In genomic region chr6:83427512-83427911, GRCm38 (mm10) we compare ENCODE assay signal across 9 mouse cellular contexts. TPM values are rescaled to one million over a fixed set of nuclear protein-coding genes. Genes with fewer than 3 reads are reported as not detected.
DNase-seq lines count a peak whose midpoint lies in the region; ATAC-seq and TF ChIP-seq lines count a peak whose summit lies in the region.
"Had no signal": no experiment of that assay in that cellular context is flagged by ENCODE, and none has a peak within 500 bp of the region (broad histone marks: within the 10 kb centered on the region; RNA-seq: fewer than 3 reads in every experiment).

No protein-coding gene starts in this region.

- H3K9me3 ChIP-seq in kidney, embryonic 16.5 days (ENCODE audit: low read length), result no peaks in the 10 kb centered on the region
- H3K9me3 ChIP-seq in hindbrain, embryonic 14.5 days (ENCODE audit: control insufficient read depth, low read length), result no peaks in the 10 kb centered on the region
- no peaks in the 10 kb centered on the region for H3K9me3 ChIP-seq in neural tube, embryonic 15.5 days (replicated peaks)
- H3K9me3 ChIP-seq: liver, embryonic 12.5 days had no signal

- no peak overlapping the region for H3K9ac ChIP-seq in kidney, embryonic 16.5 days (replicated peaks; ENCODE audit: low read length)
- no peak overlapping the region for H3K9ac ChIP-seq in hindbrain, embryonic 14.5 days
- no peak overlapping the region for H3K9ac ChIP-seq in neural tube, embryonic 15.5 days (replicated peaks)
- H3K9ac ChIP-seq: liver, embryonic 12.5 days had no signal

- no peak for ATAC-seq in kidney, embryonic 16.5 days (ENCODE audit: low FRiP score, low TSS enrichment)
- 0 out of 2 replicates have a peak, but pooled peaks have one; percentile 12 for ATAC-seq in hindbrain, embryonic 14.5 days (ENCODE audit: low FRiP score)
- no peak for ATAC-seq in neural tube, embryonic 15.5 days (ENCODE audit: low FRiP score)
- ATAC-seq: liver, embryonic 12.5 days had no signal

- H3K4me3 ChIP-seq in cerebellum, adult 2 months (replicated peaks; ENCODE audit: insufficient read depth, low read depth, low read length), result no peak overlapping the region
- H3K4me3 ChIP-seq in kidney, embryonic 16.5 days (ENCODE audit: low read length), result no peak overlapping the region
- no peak overlapping the region for H3K4me3 ChIP-seq in hindbrain, embryonic 14.5 days (replicated peaks; ENCODE audit: low read length)
- no peak overlapping the region for H3K4me3 ChIP-seq in neural tube, embryonic 15.5 days (replicated peaks)
- H3K4me3 ChIP-seq: liver, embryonic 12.5 days had no signal

- H3K4me1 ChIP-seq in cerebellum, adult 2 months (ENCODE audit: control insufficient read depth, insufficient read depth, low read length), result peaks cover 41% of the 10 kb centered on the region
- H3K4me1 ChIP-seq in kidney, embryonic 16.5 days (ENCODE audit: insufficient read depth, low read length), result peaks cover 37% of the 10 kb centered on the region
- H3K4me1 ChIP-seq in hindbrain, embryonic 14.5 days (replicated peaks; ENCODE audit: control insufficient read depth, insufficient read depth, low read length), result peaks cover 37% of the 10 kb centered on the region
- H3K4me1 ChIP-seq in neural tube, embryonic 15.5 days, result peaks cover 74% of the 10 kb centered on the region

- no peak for TF ChIP-seq POLR2A in cerebellum, adult 2 months (IDR thresholded peaks at IDR 0.05; ENCODE audit: borderline replicate concordance, insufficient read depth, low read length)

- H3K4me2 ChIP-seq in kidney, embryonic 16.5 days (replicated peaks; ENCODE audit: low read depth, low read length), result no peak overlapping the region
- no peak overlapping the region for H3K4me2 ChIP-seq in hindbrain, embryonic 14.5 days (replicated peaks)
- H3K4me2 ChIP-seq in neural tube, embryonic 15.5 days, result no peak overlapping the region
- H3K4me2 ChIP-seq: liver, embryonic 12.5 days had no signal

- WGBS in cerebellum, adult 2 months, result 22% methylated on average over 6 of the region's 6 CpGs
- 58% methylated on average over 6 of the region's 6 CpGs for WGBS in kidney, embryonic 16.5 days
- 42% methylated on average over 6 of the region's 6 CpGs for WGBS in hindbrain, embryonic 14.5 days
- WGBS in neural tube, embryonic 15.5 days, result 39% methylated on average over 6 of the region's 6 CpGs

- H3K36me3 ChIP-seq in kidney, embryonic 16.5 days (ENCODE audit: insufficient read depth, low read length), result peaks cover 4% of the 10 kb centered on the region; the same call in 1 of the 2 replicates
- peaks cover 14% of the 10 kb centered on the region; the same call in 1 of the 2 replicates for H3K36me3 ChIP-seq in hindbrain, embryonic 14.5 days (replicated peaks; ENCODE audit: control insufficient read depth, insufficient read depth)
- no peaks in the 10 kb centered on the region for H3K36me3 ChIP-seq in neural tube, embryonic 15.5 days

- no peak for TF ChIP-seq CTCF in cerebellum, adult 2 months (IDR thresholded peaks at IDR 0.05; ENCODE audit: borderline replicate concordance, insufficient read depth, low read depth, low read length)

- H3K27me3 ChIP-seq in cerebellum, adult 2 months (ENCODE audit: control insufficient read depth, insufficient read depth, low read length), result no peaks in the 10 kb centered on the region
- no peaks in the 10 kb centered on the region for H3K27me3 ChIP-seq in kidney, embryonic 16.5 days (ENCODE audit: insufficient read depth, low read length)
- H3K27me3 ChIP-seq in hindbrain, embryonic 14.5 days (ENCODE audit: control insufficient read depth, insufficient read depth, low read length), result no peaks in the 10 kb centered on the region
- no peaks in the 10 kb centered on the region for H3K27me3 ChIP-seq in neural tube, embryonic 15.5 days (replicated peaks)
- H3K27me3 ChIP-seq: liver, embryonic 12.5 days had no signal

- DNase-seq in cerebellum, adult 2 months, result no peak
- no peak for DNase-seq in cerebellum, adult 9-10 months
- no peak for DNase-seq in kidney, postnatal 14 days
- no peak for DNase-seq in hindbrain, embryonic 14.5 days (ENCODE audit: low spot score)
- no peak for DNase-seq in frontal cortex, postnatal 25 days (ENCODE audit: low spot score in 2 of 2)
- DNase-seq in kidney, postnatal 36 days, result no peak

- peak overlapping the region; percentile 60 for H3K27ac ChIP-seq in cerebellum, adult 2 months (ENCODE audit: insufficient read depth, low read length)
- peak overlapping the region; percentile 31; the same call in 1 of the 2 replicates for H3K27ac ChIP-seq in kidney, embryonic 16.5 days (ENCODE audit: low read length)
- peak overlapping the region; percentile 72 for H3K27ac ChIP-seq in hindbrain, embryonic 14.5 days
- peak overlapping the region; percentile 75 for H3K27ac ChIP-seq in neural tube, embryonic 15.5 days (replicated peaks)
- H3K27ac ChIP-seq: liver, embryonic 12.5 days had no signal

RNA-seq across cellular contexts. Expression of gene Tet3, which starts 31.4 kb away (rescaled TPM):
- 22.5 and 24.7 TPM in 2 replicates for polyA plus RNA-seq in cerebellum, adult 2 months (2012; rRNA removed)
- polyA plus RNA-seq in kidney, embryonic 16.5 days (2015; fragmentation: Nextera tagmentation; extraction: Ambion mirVana), result 48.9 and 65.3 TPM in 2 replicates
- 43.6 and 52.2 TPM in 2 replicates for polyA plus RNA-seq in hindbrain, embryonic 14.5 days (2014; fragmentation: Nextera tagmentation; extraction: Ambion mirVana)
- 57.9 and 58.9 TPM in 2 replicates for polyA plus RNA-seq in neural tube, embryonic 15.5 days (2015; fragmentation: Nextera tagmentation; extraction: Ambion mirVana)
